Mouse (Mus musculus): ENCODE data around the gene Fsd2.

The Fsd2 gene

DNA sequence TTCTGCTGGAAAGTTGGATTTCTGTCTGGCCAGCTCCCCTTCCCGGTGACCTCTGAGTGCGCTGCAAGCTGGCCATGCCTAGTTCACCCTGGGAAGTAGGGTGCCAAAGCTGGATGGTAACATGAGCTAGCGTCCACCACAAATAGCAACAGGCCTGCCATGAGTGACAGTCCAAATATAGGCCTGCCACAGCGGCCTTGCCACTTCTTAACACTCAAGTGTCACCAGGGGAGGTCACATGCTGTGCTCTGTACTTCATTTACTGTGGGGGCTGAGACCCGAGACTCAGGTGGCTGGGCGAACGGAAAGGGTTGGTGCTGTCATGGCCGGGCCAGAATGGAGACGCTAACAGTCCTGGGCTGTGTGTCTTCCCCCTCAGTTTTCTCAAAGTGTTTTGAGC, at the start of gene Fsd2:
Fsd2 (minus strand) TSS at position 53 of the 400 bp plus-strand sequence.
- no peak for DNase-seq (ENCODE audit: low read depth, low spot score)

DNA sequence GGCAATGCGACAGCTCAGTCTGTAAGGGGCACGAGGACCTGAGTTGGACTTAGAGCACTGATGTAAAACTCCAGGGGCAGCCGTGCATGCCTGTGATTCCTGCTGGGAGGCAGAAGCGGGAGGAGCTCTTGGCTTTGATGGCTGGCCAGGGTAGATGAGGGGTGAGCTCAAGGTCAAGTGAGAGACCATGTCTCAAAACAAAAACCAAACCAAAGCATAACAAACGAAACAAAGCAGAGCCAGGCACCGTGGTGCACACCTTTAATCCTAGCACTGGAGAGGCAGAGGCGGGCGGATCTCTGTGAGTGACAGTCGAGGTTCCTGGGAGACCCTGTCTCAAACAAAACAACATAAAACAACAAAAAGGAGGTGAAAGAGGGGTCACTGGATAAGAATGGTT, 48.3 kb upstream of the Fsd2 start:
- peak; percentile 95 for DNase-seq (ENCODE audit: low read depth, low spot score)

DNA sequence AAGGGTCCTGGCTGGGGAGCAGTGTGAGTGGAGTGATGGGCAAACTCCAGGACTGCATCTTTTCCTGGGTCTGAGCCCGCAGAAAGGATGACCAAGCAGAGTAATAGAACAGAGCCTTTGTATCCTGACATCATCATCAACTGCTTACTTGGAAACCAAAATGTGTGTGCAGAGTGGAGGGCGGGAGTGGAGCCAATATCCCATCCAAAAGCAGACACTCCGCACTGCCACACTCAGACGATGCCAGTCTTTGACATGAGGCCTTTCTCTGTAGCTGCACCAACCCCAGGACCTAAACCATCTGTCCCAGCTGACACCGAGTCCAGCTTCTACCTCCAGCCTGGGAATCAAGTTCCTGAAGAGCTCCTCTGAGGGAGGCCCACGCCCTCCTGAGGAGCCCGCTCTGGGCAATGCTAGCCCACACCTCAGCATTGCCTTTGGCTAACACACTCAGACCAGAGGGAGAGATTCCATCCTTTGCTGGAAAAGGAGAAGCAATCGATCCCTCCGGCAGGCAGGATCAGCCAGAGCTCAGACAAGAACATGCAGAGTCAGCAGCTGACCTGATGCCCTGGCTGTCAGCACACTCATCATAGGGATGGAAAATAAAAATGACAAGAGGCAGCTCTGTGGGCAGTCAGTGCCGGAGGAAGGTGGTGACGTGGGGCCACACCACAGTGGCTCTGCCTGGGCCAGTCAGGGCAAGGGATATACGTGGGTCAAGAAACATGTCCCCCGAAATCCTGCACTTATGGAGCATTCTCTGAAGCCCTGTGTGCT, 46.3 kb upstream of the Fsd2 start:
- no peak for DNase-seq (ENCODE audit: low read depth, low spot score)

DNA sequence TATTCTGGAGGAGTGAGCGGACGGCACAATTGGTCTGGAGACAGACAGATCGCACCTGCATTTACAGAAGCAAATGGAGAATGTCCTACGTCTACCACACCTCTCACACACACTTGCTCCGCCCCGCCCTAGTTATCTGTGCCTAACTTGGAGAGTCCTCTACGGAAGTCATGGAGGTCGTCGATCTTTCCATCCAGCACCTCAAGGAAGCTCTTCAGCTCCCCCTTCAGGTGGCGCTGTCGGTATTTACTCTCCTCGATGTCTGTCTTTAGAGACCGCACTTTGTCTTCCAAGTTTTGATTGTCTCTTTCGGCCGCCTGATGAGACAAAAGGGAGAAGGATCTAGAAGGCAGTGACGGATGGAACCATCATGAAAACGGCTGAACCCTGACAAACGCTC, 43.4 kb upstream of the Fsd2 start:
- DNase-seq (ENCODE audit: low read depth, low spot score) = peak; percentile 91

DNA sequence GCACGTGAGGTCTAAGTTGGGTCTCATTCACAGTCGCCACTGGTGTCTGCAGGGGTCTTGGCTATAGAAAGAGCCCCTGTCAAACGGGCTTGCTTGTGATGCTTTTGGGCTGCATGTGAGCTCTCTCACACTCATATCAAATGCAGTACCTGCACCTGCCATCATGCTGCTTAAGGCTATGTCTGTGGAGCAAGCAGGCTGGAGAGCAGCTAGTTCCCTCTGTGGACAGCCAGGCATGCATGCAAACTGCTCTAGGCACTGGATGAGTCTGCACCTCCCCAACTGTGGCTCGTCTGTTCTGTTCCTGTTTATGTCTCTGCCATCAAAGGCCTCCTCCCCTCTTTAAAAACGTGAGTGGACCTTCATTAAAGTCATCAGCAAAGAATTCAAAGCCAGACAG, 39.7 kb upstream of the Fsd2 start:
- DNase-seq (ENCODE audit: low read depth, low spot score) = no peak

DNA sequence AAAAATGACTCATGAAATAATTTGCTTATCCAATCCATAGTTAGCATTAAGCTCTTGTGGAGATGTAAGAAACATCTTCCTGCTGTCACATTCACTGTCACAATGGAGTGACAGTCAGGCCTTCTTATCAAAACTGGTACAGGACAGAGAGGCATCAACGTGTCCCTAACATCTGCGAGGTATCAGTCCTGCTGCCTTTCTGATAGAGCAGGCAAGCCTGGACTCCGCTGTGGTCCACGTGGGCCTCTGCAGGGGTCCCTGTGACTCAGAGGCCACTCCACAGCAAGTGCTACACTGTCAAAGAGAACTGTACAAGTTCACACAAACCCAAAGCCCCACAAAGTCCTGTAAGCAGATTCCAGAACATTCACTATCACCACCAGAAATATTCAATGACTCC, 38.7 kb upstream of the Fsd2 start:
- no peak for DNase-seq (ENCODE audit: low read depth, low spot score)

DNA sequence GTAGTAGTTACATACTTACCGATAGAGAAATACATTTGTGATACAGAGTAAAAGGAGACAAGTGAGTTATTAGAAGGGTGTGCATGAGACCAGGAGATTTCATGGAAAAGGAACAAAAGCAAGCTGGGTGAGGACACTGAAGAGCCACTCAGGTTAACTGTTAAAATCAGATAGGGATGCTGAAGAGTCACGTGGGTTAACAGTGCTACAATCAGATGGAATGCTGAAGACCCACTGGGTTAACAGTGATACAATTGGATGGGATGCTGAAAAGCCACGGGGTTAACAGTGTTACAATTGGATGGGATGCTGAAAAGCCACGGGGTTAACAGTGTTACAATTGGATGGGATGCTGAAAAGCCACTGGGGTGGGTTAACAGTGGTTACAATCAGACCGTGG, 38.2 kb upstream of the Fsd2 start:
- no peak for DNase-seq (ENCODE audit: low read depth, low spot score)

DNA sequence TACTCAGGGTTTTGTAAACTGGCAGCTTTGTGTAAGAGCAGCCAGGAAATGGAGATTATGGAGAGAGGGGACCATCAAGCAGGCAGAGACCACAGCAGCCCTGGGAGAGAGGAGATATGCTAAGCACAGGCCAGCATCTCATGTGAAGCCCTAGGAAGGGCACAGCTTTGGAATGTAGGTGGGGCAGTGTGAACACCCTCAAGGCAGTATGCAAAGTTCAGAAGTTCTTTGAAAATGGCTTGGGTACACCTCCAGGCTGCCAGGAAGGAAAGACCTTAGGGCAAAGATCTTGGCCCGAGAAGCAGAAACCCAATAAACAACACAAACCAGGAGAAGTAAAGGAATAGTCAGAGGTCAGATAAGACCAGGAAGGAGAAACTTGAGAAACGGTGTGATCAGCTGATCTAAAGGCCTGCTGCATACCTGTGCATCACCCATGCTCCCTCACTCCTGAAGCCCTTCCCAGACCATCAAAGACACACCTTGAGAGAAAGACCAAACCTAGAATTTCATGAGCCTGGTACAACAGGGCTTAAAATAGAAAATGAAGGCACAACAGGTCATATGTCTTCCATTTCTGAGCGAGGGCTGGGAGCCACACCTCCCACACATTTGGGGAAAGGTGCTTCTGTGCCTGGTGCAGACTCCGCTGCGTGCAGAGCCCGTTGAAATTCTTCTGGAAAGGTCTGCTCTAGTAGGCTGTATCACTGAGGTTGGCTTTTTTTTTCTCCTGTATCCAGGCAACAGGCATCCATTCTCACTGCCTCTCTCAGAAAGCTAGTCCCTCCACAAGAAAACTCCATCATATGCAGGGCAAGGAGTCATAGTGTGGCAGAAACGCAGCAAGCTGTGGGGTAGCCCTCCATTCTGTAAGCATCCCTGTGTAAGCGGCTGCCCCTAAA, 32.9 kb upstream of the Fsd2 start:
- peak; percentile 69 for DNase-seq (ENCODE audit: low read depth, low spot score)

DNA sequence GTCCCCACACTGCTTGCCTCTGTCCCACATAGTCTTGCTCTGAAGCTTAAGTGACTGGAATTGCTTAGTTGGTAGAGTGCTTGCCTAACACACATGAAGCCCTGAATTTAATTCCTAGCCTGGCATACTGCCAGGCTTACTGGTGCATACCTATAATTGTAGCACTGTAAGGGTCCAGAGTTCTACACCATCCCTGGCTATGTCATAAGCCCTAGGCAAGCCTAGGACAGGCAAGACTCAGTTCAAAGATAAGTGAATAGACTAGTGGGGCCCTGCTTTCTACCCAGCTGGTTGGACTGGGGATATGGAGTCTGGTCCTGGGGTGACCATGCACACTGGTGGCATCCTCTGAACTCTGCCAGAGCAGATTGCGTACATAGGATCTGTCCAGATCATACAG, 30.9 kb upstream of the Fsd2 start:
- no peak for DNase-seq (ENCODE audit: low read depth, low spot score)

DNA sequence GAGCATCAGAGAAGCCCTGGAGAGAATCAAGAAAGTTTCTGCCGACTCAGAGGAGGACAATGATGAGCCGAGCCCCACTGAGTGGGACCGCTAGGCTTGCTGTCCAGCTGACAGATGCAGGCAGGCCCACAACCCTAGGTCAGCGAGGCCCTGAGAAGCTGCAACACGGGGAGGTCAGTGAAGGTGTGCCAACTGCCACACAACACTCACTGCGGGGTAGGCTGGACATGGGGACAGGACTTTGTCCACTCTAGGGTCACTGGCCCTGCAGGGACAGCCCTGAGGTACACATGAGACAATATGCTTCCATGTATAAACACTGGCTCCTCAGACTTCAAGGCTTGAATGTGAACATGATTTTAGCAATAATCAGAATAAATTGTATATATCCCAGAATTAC, 29.3 kb upstream of the Fsd2 start:
- DNase-seq (ENCODE audit: low read depth, low spot score) = no peak

DNA sequence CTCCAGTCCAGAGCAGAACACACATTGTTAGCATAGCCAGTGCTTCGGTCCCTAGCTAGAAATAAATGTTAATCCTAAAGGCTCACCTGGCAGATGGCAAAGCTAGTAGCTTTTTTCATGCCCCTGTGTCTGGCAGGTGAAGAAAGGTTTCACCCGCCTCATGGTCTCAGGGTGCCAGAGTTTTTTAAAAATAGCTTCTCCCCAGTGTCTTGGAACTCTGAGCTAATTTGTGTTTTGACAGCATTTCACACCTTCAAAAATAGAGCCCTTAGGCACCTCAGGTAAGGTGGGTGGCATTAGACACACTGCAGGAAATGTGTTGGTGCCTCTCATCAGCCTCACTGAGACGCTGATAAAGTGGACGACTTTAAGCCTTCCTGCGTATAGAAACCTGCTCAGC, 28.3 kb upstream of the Fsd2 start:
- no peak for DNase-seq (ENCODE audit: low read depth, low spot score)

DNA sequence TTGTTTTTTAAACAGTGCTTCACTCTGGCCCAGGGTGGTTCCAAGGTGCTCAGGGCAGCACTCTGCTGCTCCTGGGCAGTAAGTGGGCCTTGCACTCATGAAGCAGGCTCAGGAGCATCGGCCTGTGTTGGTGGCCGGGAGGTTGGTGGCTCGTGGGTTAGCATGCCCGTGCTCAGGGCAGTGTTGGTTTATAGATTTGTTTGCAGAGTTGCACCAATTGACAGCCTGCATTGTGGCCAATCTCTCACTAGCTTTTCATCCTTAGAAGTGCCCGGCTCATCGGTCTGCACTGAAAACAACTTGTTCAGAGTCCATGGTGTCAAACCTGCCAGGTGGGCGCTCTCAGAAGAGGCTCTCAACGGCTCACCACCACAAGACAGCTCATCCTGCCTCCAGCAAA, 26.6 kb upstream of the Fsd2 start:
- no peak for DNase-seq (ENCODE audit: low read depth, low spot score)

DNA sequence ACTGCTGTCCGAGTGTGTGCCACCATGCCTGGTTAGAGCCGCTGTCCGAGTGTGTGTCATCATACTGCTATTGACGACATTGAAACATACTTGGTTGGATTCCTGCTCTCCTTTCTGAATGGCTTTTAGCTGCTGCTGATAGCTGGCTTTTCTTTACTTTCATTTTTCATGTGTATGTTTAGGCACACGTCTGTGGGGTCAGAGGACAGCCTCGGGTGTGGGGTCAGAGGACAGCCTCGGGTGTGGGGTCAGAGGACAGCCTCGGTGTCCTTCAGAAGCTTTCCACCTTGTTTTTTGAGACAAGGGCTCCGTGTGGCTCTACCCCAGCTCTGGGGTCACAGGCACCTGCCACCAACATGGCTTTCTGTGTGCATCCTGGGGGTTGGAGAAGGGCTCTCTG, 25.9 kb upstream of the Fsd2 start:
- DNase-seq (ENCODE audit: low read depth, low spot score) = no peak

DNA sequence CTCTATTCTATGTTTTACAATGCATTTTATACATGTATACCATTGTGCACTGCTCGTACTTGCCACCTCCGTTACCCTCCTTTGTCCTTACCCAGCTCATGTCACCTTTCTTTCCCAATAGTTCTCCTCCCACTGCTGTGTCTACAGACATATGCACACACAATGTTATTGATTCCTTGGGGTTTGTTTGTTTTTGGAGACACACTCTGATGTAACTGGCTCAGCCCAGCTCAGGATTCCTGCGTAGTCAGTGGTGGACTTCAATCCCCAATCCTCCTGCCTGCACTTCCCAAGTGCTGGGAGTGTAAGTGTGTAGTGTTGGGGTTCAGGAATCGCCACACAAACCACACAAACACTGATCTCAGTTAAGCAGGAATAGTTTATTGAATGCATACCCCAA, 20.5 kb upstream of the Fsd2 start:
- DNase-seq (ENCODE audit: low read depth, low spot score) = no peak

DNA sequence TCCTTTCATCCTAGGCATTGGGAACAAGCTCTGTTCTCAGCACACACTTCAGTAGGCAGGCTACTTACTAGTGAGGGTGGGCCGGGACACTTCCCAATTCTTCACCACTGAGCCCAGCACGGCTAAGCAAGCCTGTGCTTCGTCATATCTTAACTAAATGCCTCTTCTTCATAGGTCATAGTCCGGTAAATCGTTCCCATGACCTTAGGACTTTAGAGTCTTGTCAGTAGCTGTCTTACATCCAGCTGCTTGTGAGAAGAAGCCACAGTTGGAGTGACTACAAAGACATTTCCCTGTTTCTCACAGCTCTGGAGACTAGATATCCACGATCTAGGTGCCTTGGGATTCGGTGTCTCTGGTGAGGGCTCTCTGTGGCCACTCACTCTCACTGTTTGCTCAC, 18.6 kb upstream of the Fsd2 start:
- DNase-seq (ENCODE audit: low read depth, low spot score) = no peak

DNA sequence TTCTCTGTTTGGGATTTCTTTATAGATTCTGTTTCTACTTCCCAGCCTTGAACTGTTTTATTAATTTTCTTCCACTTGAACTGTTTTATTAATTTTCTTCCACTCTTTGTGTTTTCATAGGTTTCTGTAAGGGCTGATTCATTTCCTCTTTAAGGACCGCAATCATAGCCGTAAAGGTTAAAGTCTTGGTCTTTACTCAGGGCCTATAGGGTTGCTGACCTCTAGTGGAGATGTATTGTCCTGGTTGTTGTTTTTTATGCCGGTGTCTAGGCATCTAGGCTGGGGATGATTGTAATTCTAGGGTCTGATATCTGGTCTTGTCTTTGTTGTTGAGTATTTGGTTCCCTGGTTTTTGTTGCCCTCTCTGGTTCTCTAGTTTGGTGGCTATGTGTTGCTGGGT, 16.8 kb upstream of the Fsd2 start:
- peak; percentile 33 for DNase-seq (ENCODE audit: low read depth, low spot score)

DNA sequence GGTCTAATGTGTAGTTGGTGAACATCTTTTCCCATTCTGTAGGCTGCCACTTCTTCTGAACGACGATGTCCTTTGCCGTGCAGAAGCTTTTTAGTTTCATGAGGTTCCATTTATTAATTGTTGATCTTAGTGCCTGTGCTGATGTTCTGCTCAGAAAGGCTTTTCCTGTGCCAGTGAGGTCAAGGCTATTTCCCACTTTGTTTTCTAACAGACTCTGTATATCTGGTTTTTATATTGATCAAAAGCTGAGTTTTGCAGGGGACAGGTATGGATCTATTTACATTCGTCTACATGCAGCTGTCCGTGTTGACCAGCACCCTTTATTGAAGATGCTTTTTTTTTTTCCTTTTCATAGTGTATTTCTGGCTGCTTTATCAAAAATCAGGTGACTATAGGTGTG, 12.6 kb upstream of the Fsd2 start:
- no peak for DNase-seq (ENCODE audit: low read depth, low spot score)

DNA sequence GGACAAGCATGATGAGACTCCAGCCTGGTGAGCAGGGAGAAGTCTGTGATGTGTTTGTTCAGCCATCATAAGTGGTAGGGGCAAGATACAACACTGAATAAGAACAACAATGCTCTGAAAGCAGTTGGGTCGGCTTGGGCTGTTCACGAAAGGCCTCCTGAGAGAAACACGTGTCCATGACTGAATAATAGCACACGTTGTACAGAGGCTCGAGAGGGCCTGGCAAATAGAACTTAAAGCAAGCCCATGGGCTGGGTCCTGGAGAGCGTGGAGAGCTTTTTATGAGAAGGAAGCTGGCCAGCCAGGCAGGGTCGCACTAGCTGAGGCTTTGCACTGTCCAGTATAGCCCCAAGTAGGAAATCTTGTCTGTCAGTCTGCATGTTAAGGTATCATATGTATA, 11.7 kb upstream of the Fsd2 start:
- DNase-seq (ENCODE audit: low read depth, low spot score) = no peak

DNA sequence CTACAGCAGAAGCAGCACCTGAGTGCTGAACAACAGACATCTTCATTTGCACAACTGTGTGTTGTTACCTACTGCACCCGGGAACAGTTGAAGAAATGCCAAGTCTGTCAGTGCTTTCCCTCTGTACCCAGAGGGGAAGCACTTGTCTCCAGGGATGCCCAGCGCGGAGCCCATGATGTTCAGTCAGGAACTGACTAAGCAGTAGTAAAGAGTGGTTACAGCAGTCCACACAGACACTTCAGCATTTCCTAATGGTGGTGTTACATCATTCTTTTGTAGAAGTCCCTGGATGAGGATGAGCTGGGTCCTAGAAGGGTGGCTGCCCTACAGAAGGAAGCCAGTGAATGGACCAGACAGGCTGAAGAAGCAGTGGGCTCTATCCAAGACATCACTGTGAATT, 11.1 kb upstream of the Fsd2 start:
- no peak for DNase-seq (ENCODE audit: low read depth, low spot score)

DNA sequence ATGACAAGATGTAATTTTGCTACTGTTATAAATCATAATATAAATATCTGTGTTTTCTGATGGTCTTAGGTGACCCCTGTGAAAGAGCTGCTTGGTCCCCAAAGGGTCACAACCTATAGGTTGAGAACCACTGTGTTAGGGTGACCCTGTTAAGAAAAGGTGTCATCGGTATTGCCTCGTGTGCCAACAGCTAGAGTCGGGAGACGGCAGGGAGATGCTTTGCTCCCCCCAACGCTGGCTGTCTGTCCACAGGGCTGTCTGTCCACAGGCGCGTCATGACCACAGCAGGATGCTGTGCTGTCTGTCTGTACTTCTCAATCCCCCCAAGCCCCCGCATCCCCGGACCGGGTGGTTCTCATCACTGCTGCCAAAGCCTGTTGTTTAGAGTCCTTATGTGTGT, 8.9 kb upstream of the Fsd2 start:
- no peak for DNase-seq (ENCODE audit: low read depth, low spot score)

DNA sequence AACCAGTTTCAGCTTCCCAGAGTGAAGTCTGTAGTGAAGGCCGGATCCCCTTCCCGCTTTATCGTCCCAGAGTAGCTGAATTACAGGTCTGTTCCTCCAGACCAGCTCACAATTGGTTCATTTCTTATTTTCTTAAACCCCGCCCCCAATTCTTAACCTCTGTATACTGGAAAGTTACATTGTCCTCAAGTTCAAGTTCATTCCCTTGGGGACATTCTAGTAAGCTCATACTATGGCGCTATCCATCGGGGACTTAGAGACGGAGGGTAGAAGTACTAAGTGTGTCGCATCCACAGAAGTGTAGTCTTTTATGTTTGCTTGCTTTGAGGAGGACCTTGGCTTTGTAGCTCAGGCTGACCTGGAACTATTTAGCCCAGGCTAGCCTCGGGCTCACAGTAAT, 7.1 kb upstream of the Fsd2 start:
- peak; percentile 32 for DNase-seq (ENCODE audit: low read depth, low spot score)

DNA sequence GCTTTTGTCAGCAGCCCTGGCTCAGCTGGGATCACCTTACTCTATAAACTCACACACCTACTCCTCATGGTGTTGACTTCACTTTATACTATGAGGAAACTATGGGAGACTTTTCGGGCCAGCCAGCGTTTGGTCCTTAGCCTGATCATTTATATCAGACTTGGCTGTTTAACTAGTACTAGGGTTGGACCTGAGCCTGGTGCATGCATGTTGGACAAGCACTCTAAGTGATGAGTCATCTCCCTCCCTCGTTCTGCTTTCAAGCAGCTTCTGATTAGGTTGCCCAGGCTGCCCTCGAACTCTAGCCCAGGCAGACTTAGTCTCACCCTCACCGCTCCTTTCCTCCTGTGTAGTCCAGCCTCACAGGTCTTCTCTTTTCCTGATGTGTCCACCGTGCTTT, 6.7 kb upstream of the Fsd2 start:
- DNase-seq (ENCODE audit: low read depth, low spot score) = peak; percentile 31

DNA sequence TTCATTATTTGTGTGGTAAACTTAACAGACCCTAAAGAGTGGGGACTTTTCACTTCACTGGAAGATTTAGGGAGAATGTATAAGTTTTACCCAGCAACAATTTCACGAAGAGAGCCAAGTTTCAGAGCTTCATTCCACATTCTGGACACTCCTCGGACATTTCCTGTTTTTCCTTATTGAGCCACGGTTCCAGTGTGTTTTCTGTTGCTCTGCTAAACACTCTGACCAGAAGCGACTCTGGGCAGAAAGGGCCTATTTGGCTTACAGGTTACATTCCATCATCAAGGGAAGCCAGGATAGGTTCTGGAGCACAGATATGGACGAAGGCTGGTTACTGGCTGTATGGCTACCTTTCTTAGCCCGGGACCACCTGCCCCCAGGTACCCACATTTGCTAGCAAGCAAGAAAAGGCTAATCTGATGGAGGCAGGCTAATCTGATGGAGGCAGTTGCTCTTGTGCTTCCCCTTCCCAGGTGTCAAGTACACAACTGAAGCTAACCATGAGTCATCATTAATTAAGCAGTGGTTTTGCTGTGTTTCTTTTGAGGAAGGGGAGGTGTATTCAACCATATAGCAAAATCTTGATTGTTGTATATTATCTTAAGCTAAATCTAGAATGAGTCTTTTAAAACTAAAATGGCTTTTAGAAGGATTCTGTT, 6.0 kb upstream of the Fsd2 start:
- DNase-seq (ENCODE audit: low read depth, low spot score) = no peak

All from R1 (cell line).